Mouse (Mus musculus) layer of hippocampus, postnatal 14 days (tissue): ENCODE measurements at regions not wholly inside any gene's neighbourhood (a gene's known extent, or its start where the extent isn't known, plus 50 kb on each side); places are given as distances from the start of the nearest gene placed in this dataset.
A peak's percentile ranks its signal among the peaks of the same experiment; 100 is the strongest.

Experiments
- DNase-seq, 2 experiments: peaks; one replicate each; pipeline ENCODE4 v3.0.0; 2021 to 2022; ENCODE audit warnings: low spot score in 2 of 2, mixed read lengths in 1 of 2

- DNase-seq = no peak
Measured at GRCm38 (mm10) chr7:58093523-58093922, 562.4 kb upstream of the Atp10a start.

- DNase-seq = no peak
Measured at GRCm38 (mm10) chr7:58078825-58079224, 569.0 kb upstream of the Gabra5 start.

- no peak for DNase-seq
Measured at GRCm38 (mm10) chr7:58032975-58033374, 523.1 kb upstream of the Gabra5 start.

- peak; percentile 39 to 91 for DNase-seq
Measured at GRCm38 (mm10) chr7:58032111-58032510, 522.3 kb upstream of the Gabra5 start.

GRCm38 (mm10) chr7:57992406-57993223 is 482.8 kb upstream of the Gabra5 start:
- DNase-seq = peak in 1 of 2 experiments; percentile 77

GRCm38 (mm10) chr7:57983192-57983591 is 473.3 kb upstream of the Gabra5 start:
- no peak for DNase-seq

GRCm38 (mm10) chr7:57966216-57966615 is 456.4 kb upstream of the Gabra5 start:
- DNase-seq = no peak

GRCm38 (mm10) chr7:57958871-57959270 is 449.0 kb upstream of the Gabra5 start:
- no peak for DNase-seq
